Mouse (Mus musculus) layer of hippocampus, adult 18-20 months (tissue): ENCODE measurements at regions not wholly inside any gene's neighbourhood (a gene's known extent, or its start where the extent isn't known, plus 50 kb on each side); places are given as distances from the start of the nearest gene placed in this dataset.
"Not testable (repeated sequence)": the region's sequence is repeated elsewhere in the genome, so short reads cannot be mapped to it uniquely, and the experiment has no call there.

ENCODE experiments used
- DNase-seq, 2 experiments: peaks; one replicate each; pipeline ENCODE4 v3.0.0; 2022; ENCODE audit warnings: low spot score in 2 of 2

DNA sequence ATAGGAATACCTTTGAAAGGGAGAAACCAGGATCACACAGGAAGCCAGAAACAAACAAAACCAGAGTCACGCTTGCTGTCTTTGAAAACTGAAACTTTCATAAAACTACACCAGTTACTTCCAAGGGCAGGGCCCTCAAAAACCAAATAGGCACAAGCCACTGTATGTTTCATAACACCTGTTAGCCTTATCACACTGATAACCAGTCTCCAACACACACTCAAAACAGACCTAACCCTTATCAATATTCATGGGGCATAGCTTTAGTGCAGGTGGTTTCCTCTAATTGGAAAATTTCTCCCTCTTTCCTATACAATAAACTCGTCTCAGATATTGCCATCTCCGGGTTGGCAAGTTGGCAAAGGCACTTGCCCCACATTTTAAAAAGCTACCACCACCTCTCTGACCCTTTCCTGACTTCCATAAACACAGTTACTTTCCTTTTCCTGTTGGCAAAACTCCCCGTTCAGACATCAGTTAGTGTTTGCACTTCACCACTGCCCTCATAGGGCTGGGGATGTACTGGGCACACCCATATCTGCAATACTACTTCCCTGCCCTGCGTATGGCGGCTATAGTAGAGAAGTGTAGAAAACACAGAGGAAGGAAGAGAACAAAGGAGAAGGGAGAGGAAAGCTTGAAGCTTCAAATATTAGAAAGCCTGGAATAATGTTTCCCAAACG, 169.1 kb upstream of the Col8a1 start:
- no peak for DNase-seq

DNA sequence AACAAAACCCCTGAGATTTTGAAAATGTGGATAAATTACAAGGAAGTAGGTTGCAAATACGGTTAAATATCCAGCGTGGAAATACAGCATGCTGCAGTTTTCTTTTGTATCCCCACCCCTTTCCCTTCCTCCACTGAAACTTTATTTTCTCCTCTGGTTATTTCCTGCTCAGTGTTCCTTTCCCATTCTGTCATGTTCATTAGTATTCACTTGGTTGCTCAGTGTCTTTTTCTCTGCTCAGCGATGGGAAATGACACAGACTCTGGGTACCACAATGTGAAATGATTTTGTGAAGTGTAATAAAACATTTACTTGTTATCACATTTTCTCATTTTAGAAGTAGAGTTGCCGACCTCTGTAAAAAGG, 169.6 kb upstream of the Col8a1 start:
- DNase-seq, result no peak

DNA sequence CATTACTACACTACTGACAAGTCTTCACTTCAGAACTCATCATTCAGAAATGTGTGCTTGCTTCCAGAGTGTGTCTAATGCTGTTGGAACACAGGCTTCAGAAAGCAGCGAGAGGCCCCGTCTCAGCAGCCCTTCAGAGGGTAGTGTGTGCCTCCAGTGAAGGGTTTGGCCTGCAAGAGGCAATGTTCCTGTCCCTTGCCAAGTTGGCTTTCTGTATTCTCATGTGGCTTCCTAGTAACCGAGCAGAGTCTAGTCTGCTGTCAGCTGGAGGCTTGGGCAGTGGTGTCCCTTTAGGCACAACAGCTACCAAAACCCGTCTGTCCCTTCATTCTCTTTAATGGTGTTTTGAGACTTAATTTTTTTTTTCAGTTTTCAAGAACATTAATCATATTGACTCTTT, 173.3 kb upstream of the Col8a1 start:
- peak in 1 of 2 experiments; percentile 7 for DNase-seq

DNA sequence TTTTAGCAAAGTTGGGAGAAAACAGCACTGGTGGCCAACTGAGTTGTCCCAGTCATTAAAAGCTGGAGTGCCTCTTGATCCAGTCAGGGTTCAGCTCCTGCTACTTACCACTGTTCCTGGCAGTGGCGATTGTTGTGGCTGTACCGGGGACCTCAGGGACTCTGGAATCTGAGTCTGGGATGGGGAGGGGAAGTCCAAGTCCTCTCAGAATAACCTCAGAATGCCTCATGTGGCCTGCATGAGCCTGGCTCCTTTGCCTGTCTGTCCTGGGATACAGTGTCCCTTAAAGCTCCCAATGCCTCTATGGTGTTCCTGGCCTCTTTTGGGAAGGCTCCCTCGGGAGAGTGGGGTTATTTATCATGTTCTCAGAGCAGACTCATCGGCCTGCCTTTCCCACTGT, 173.8 kb upstream of the Col8a1 start:
- no peak for DNase-seq

DNA sequence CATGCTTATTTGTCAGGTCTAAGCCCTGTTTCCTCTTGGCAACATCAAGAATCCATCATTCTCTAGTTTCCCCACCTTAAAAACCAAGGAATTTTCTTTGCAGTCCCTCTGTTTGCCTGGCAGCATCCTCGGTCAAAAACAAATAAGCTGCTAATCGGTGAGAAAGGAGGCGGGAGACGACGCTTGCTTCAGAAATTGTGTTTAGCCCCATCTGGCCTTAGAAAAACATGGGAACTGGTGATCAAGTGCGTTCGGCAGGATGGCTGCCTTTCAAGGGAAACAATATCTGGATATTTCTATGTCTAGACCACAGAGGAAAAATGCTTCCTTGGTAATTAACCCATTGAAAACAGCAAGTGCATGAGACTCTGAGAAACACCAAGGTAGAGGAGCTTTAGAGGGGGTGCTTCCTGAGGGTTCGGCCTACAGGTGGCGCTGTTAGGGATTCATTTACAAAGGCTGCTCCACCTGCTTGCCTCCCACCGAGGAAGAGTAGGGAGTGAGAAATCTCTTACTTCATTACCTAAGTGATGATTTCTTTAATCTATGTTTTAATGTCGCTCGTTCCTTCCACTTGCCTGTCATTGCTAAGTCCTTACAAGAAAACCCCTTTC, 174.7 kb upstream of the Col8a1 start:
- DNase-seq, result no peak

DNA sequence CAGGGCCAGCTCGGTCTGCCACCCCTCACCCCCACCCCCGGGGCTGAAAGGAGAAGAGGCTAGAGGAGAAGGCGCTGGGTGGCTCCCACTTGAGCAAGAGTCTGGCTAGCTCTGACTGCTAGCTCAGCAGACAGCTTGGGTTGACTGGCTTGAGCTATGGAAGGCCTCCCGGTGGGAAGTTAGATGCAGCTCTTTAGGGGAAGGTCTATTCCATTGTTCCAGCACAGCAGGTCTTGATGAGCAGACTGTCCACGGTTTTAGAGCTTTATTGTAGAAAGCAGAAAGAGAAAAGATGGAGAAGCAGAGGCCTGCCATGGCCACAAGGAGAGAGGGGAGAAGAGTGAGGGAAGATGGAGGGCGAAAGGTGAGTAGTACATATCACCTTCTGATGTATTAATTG, 190.9 kb upstream of the Col8a1 start:
- no peak for DNase-seq

DNA sequence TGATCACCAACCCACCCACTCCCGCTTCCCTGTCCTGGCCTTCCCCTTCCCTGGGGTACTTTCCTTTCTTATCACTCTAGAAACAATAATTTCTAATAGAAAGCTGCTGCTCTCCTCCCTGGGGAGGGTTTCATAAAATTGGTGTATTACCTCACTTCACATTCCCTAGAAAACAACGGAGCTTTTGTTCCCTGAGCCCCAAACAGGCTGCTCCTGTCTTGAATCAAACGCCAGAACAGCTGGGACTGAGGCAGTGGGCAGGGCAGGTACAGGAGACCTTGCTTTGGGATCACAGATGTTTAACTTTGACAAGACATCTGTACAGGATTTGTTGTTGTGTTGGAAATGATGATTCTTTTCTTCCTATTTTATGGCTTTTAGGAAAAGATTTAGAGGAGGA, 192.8 kb upstream of the Col8a1 start:
- DNase-seq, result no peak

DNA sequence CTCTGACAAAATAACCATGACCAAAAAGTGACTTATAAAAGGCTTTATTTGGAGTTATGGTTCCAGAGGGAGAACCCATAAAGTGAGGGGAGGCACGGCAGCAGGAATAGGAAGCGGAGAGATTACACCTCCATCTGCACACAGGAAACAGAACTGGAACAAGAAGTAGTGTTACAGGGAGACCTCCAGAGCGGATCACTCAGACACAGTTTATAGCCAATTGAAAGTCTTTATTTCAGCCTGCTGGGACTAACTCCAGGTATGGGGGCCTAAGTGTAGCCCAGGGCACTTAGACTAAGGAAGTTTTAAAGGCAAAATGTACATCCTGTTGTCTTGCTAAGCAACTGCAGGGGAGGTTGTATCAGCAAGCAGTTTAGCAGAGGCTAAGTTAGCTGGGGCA, 195.1 kb upstream of the Col8a1 start:
- DNase-seq, result no peak

DNA sequence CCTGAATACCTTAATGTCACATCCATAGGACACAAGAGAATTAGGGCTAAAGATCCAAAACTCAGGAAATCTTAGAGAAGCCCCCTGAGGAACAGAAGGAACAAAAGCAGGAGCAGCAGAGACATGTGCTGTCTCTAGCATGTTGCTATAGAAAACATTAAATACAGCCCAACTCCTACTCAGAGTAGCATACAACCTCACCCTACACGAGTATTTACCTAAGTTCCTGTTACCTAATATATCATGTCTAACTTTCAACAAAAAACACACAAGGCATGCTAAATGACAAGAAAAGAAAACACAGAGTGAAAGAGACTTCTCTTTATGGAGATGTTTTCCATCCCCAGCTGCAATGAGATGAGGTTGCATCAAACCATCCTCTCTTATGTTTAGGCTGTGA, 216.4 kb upstream of the Col8a1 start:
- DNase-seq, result no peak

DNA sequence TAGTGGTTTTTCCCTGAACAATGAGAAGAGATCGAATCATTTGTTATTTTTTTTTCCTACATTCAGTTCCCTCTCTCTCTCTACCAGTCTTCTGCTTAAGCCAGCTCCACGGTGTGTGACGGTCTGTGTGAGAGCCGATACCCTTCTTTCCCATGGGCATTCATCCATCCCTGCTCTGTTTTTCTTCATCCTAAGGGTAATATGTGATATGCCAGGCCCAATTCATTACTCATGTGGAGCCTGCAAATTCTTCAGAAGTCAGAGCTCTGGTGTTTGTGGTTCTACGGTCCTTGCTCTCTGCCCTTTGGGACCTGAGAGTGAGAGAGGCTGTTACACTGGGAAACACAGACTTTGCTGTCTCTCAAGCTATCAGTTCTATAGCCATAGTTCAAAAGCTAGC, 229.6 kb upstream of the Col8a1 start:
- DNase-seq, result no peak

DNA sequence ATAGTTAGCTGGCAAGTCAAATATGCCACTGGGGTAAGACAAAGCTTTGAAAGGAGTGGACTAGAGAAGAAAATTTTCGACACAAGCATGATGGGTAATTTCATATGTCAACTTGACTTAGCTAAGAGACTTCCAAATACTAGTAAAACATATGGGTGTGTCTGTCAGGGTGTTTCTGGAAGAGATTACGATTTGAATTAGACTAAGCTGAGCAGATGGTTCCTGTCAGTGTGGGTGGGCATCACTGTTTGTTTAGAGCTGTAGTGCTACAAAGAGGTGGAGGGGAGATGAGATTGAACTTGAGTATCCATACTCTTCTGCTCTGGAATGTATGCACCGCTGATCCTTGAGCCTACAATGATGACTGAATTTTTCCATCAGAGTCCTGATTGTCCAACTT, 251.2 kb upstream of the Col8a1 start:
- peak in 1 of 2 experiments; percentile 41 for DNase-seq

DNA sequence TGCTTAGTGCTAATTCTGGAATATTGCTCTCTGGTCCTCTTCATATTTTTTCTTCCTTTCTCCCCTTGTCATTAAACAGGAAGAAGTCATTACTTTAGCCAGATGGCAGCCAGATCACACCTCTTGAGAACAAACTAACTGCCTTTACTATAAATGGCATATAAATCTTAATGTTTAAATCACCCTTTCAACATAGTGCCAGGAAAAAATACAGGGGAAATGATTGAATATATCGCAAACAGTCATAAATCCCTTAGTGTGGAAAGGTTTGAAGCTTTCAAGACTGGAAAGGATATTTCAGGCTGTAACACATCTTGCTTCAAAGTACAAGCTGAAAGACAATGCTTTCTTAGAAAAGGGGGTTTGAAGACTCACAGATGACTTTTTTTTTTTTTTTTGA, 259.0 kb upstream of the Col8a1 start:
- no peak for DNase-seq

DNA sequence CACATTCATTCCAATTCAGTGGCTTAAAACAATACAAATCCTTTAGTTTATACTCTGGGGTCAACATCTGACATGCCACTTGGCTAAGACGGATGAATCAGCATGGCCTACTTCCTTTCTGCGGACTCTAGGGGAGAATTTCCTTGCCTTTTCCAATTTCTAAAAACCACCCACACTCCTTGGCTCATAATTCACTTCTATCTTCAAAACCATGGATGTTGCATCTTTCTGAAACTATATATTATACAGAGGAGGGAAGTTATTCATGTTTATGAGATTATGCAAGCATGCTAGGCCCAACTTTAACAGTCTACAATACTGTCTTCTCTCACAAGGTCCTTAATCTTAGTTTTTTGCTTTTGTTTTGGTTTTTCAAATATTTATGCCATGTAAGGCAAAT, 273.0 kb upstream of the Col8a1 start:
- DNase-seq, result no peak

DNA sequence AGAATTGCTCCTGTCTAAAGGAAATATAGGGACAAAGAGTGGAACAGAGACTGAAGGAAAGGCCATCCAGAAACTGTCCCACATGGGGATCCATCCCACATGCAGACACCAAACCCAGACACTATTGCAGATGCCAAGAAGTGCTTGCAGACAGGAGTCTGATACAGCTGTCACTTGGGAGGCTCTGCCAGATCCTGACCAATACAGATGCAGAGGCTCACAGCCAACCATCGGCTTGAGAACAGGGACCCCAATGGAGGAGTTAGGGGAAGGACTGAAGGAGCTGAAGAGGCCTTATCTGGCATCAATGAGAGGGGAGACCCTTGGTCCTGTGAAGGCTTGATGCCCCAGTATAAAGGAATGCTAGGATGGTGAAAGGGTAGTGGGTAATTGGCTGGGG, 274.0 kb upstream of the Col8a1 start:
- DNase-seq, result not testable (repeated sequence)

DNA sequence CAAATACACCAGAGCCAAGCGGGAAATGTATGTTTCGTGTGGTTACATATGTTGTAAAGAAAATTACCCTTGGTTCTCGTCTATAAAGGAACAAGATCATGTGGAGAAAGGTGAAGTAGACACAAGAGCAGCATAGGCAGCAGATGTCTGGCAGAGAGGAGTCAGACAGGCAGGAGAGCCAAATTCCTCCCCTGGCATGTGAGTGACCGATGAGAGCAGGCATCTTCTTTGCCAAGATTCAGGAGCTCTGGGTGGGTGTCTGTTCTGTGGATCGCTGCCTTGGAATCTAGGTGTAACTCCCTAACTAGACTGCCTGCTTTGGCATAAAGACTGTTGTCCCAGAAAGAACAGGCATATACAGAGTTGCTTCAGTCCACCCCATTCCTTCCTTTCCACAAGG, 275.1 kb upstream of the Col8a1 start:
- no peak for DNase-seq

DNA sequence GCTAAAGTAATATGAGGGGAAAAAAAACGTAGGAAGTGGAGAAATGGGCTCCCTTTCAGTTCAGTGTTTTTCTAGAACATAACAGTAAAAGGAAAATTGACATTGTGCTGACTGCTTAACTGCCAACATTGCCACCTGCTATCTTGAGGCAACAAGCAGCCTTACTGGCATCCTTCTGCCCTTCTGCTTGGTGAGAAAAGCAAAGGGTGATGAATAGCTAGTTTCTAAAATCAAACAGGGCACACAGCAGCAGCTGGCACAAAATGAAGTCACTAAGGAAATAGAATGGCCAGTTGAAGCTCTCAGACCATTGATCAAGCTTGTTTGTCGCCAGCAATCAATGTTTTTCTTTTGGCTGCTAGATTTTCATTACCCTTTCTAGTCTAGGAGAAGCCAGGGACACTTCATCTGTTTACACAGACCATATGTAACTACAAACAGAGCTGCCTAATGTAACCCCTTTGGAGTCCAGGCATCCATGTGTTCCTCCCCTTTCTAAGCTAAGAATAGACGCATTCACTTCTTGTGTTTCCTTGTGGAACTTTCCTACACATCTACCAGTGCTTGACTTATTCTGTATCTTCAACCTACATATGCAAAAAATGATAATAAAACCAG, 314.2 kb upstream of the Col8a1 start:
- DNase-seq, result peak in 1 of 2 experiments; percentile 6

DNA sequence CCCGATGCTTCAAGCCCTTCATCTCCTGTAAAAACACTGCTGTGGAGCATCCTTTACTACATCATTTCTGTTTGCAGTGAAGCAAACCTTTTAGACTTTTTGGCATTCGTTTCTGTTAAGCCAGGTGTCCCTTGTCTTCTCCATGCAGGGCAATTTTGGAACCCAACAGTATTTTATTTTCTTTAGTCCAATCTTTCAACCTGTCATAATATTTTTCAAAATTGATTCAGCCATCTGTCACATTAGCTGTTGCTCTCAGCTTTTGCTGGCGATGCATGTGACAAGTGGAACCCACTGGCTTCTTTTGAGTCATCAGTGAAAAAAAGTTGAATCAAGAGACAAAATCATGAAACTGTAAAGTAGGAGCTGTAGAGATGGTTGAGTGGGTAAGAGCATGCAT, 317.9 kb upstream of the Col8a1 start:
- DNase-seq, result peak in 1 of 2 experiments; percentile 2

DNA sequence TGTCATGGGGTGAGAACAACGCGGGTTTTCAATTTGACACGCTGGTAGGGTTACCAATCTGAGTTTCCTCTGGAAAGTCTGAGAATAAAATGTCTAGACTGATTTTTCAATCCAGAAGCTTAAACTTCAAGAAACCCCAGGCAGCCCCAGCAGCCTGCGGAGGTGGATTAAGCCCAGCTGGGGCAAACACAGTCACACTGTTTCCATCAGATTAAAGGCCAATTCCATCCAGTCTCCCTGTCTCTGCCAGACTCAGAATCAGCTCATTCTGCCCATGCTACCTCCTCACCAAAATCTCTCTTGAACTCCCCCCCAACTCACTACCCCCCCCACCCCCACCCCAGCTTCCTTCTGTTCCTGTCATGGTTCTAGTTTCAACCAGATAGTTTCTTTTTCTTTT, 307.9 kb upstream of the Dcbld2 start:
- no peak for DNase-seq

DNA sequence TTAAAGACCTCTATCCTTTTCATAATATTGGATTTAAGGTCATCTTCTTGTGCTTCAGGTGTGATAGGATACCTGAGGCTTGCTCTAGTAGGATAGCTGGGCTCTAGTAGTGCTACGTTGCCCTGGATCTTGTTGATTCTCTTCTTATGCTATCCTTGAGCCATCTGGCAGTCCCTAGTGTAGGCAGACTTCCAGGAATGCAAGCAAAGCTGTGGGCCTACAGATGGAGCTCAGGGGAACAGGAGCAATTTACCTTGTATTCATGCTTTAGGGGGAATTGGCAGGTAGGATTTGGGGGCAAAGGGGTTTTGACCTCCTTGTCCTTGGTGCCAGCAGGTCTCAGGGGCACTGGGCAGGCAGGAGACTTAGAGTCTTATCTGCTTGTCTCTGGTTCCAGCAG, 297.8 kb upstream of the Dcbld2 start:
- DNase-seq, result peak in 1 of 2 experiments; percentile 1

DNA sequence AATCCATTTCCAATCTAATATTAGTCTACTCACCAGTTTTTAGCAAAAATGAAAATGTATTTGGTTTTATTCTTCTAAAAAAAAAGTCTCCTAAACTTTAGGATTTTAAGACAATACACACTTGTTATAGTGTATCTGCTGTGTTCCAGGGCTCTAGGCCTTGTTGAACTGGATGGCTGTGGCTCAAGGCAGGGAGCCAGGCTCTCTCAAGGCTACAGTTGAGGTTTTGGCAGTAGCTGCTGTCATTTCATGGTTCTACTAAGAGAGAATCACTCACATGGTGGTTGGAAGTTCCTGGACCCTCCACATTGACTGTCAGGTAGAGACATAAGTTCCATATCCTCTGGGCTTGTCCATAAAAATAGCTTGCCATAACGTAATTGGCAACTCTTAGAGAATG, 282.2 kb upstream of the Dcbld2 start:
- DNase-seq, result no peak

DNA sequence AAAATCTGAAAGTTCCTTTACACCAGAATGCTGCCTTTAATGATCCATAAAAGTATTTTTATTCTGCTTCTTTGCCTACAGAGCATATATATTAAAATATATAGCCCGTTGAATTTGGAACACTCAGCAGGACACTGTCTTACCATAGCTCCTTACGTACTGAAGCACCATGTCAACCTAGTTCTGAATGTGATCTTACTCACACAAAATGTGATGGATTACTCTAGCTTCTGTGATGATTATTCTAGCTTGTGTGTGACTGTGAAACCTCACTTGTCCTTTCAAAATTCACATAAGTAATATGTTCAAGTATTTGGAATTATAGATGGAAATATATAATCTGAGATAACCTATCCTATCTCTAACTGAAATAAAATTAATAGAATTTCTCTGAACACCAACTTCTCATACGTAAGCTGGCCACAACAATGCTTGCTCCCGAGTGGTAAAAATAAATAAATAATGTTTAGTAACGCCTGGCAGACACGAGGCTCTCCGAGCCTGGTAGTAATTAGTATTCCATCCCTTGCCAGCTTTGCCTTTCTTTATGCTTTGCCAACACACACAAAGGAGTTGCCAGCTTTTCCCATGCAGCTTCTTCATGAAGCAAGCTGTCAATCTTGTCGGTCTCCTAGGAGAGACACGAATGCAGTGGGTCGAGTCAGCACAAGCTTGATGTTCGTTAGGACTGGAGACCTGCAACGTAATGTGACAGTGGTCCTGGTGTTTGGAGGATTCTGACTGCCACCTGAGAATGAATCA, 271.9 kb upstream of the Dcbld2 start:
- DNase-seq, result peak in 1 of 2 experiments; percentile 10

DNA sequence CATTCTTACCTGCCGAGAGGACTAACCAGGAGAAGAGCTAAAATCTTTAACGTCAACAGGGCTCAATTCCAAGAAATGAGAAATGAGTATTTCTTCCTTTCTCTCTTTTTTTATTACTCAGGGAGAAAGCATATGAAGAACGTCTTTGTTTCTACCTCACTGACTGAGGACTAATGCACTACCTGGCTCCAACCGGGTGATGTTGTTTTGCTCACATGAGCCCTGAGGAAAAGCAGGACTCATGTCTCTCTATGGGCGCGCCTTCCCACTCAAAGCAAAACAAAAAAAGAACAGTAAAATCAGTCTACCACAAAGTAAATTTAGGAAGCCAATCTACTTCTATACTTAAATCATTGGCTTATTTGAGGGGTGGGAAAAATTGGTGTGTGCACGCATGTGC, 271.3 kb upstream of the Dcbld2 start:
- no peak for DNase-seq
